Mouse (Mus musculus) adrenal gland, adult 2 months (tissue): Measurements from ENCODE around the gene Mrps7. TPM values are rescaled to one million over a fixed set of nuclear protein-coding genes. Genes with fewer than 3 reads are reported as not detected.
"Not testable (repeated sequence)": the region's sequence is repeated elsewhere in the genome, so short reads cannot be mapped to it uniquely, and the experiment has no call there.

Source experiments
- DNase-seq: peaks from one replicate; pipeline ENCODE4 v3.0.0; 2021
- polyA plus RNA-seq: library from polyadenylated mRNA; depleted of rRNA; stranded (reverse); fragments of >200 nt; gene quantifications from 2 replicates; pipeline ENCODE4 v1.2.3, GENCODE M21; 2012
- total RNA-seq, 2 experiments: library from RNA; stranded (reverse); gene quantifications; 2 replicates each; pipeline ENCODE4 v1.2.3; 2021

Gene Mrps7
- total and polyA plus RNA-seq, 3 experiments, result 31.8 to 121 (median 99.9) TPM

DNA sequence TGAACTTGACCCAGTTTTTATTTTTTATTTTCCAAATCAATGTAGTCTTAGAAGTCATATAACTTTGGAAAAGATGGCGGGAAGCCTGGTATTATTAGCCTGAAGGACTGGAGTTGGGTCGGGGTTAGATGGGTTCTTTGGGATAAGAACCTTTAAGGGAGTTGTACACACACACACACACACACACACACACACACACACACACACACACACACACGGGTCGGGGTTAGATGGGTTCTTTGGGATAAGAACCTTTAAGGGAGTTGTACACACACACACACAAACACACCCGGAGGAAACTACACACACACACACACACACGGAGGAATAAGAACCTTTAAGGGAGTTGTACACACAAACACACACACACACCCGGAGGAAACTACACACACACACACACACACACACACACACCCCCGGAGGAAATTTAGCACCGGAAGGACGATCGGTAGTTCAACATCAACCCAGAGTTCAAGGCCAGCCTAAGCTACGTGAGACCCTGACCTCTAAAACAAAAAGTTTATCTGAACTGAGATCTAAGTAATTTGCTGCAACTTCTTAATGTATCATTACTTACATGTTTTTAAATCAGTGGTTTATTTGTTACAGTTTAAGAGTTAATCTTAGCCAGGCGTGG is 24.9 kb downstream of the Mrps7 start:
- no peak for DNase-seq

- DNase-seq, result no peak
These were observed 26.2 kb downstream of the Mrps7 start for GRCm38 (mm10) chr11:115629734-115630531.

- DNase-seq, result no peak
These were observed 27.1 kb downstream of the Mrps7 start for GRCm38 (mm10) chr11:115630532-115631504.

- DNase-seq, result no peak
These were observed 27.8 kb downstream of the Mrps7 start for GRCm38 (mm10) chr11:115631505-115631890.

DNA sequence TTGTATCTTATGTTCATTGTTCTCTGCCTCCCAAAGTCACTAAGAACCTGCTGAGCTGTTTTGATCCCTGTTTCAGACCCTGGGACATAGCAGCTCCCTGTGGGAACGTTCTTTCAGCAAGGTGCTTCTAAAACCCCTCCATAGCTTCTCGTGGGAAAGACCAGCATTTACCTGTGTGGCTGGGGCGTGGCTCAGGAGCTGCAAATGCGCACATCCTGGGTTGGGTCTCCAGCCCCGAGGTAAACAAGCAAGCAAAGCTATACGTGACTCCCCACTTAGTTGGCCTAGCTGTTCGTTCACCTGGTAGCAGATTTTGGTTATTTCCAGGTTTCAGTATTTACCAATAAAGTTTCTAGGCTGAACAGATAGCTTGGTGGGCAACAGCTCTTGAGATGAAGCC is 28.5 kb downstream of the Mrps7 start:
- no peak for DNase-seq

DNA sequence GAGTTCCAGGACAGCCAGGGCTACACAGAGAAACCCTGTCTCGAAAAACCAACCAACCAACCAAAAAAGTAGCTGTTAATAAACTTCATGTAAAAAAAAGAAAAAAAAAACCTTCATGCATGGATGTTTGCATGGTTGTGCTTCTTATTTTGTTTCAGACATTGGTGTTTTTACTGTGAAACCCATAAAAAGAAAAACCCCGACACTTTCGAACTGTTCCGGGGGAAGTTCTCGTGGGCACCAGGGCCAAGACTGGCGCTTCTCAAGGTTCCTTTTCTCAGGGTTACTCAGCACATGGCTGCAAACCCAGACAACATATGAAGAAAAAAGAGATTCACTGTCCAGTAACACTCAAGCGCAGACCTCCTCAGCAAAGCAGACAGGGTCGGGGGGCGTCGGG is 29.1 kb downstream of the Mrps7 start:
- DNase-seq, result no peak

DNA sequence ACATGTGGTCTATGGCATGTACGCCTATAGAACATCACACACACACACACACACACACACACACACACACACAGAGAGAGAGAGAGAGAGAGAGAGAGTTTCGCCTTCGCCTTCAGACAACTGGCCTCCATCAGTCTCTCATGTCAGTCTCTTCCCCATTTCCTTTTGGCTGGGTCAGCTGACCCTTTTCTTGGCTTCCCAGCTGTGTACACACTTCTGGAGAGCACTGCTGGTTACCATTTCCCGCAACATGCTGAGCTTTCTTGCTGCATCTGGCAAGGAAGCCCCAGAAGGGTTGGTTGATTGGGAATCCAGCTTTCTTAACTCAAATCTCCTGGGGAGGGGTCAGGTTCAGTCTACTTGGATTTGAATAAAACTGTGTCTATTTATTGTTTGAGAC is 30.4 kb downstream of the Mrps7 start:
- DNase-seq, result no peak

DNA sequence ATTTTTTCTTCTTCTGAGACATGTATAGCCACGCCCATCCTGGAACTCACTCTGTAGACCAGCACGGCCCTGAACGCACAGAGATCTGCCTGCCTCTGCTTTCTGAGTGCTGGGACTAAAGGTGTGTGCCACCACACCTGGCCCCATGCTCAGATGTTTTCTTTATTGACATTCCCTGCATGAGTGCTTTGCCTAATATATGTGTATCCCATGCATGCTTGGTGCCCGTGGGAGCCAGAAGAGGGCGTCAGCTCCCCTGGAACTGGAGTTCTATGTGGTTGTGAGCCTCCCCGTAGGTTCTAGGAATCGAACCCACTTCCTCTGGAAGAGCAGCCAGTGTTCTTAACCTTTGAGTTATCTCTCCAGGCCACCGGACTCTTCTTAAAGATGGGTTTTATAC is 31.3 kb downstream of the Mrps7 start:
- DNase-seq, result no peak

GRCm38 (mm10) chr11:115635484-115635883 is 31.8 kb downstream of the Mrps7 start:
- no peak for DNase-seq

- no peak for DNase-seq
These were observed 33.2 kb downstream of the Mrps7 start for GRCm38 (mm10) chr11:115636960-115637359.

DNA sequence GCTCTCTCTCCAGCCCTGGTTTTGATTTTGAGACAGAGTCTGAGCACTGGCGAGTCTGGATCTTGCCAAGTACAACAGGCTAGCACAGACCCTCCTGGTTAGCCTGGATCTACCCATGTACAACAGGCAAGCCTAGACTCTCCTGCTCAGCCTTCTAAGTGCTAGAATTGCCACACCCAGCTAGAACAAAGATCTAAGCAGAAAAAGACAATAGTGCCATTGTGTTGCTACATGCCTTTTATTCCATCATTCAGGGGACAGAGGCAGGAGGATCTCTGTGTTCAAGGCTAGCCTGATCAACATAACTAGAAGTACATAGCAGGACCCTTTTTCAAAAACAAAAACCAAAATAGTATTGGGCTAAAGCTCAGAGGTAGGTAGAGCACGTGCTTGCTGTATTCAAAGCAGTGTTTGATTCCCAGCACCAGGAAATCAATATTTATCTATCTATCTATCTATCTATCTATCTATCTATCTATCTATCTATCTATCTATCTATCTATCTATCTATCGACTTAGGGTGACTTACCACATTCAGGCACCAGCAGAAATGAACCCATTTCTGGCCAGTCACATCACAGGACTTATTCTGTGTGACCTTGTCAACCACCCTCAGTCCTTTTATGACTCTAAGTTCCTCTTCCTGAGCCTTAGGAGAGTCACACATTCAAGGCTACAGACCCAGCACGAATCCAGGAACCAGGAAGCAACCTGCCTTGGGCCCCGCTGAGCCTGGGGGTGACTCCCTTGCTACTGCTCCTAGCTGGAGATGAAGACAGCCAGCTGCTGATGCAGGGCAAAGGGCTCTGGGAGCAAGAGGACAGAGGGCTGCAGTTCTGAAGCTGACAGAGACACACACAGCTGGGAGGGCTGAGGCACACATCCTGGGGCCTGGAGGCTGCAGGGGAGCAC is 35.0 kb downstream of the Mrps7 start:
- peak; percentile 30 for DNase-seq

DNA sequence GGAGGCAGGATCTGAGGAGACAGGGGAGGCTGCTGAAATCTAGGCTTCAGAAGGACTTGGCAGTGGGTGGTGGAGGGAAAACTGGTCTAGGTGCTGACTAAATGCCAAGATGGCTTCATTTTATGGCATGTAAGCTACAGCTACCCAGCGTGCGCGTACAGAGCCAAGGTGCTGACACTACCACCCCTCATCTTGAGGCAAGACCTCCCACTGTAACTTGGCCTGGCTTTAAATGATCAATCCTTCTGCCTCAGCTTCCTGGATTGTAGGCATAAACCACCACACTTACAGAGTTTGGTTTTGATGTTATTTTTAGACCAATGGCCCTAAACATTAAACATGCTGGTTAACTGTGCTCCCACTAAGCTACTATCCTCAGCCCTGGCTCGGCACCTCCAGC is 35.8 kb downstream of the Mrps7 start:
- DNase-seq, result no peak

DNA sequence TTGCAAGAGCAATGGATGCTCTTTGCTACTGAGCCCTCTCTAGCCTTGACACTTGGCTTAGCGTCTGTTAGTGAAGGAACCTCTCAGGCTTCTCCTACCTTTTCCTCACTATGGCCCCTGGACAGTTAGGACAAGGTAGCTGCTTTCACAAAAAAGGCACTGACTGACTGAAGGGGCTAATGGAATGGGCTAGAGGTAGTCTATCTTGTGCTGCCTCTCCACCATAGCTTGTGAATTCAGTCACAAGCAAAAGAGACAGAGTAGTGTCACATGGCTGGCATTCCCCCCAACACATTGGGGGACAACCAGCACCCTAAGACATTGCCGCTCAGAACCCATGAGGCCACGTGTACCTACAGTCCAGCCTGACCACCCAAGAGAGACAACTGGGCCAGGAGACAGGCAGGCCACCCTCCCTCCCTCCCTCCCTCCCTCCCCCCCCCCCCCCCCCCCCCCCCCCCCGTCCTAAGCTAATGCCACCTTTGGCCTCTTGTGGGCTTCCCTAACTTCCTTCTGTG is 36.6 kb downstream of the Mrps7 start:
- DNase-seq, result no peak

DNA sequence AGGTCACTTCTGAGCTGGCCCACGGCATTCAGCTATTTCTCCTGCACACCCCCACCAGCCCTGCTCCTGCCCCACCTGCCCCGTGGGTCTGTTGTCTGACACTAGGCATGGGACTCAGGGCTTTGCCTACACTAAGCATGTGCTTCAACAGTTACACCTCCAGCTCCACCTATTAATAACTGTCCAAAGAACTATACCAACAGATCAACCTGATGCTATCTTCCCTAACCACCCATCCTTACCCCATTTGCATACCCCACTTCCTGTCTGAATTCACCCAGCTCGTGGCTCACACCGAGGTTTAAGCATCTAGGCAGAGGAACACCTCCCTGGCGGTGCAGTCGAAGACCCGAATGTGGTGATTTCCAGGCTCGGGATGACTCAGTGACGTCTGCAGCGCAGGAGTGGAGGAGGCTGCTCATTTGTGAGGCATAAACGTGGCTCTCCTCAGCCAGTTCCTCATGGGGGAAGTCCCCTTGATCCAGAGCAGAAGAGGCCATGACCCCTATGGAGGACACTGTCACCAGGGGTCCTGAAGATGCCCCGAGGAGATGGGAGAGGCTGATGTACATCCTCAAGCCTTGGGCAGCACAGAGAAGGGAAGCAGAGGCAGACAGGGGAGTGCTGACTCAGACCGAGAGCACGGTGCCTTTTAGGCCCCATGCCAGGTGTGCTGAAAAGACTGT is 37.4 kb downstream of the Mrps7 start:
- DNase-seq, result no peak

- DNase-seq, result no peak
These were observed 37.9 kb downstream of the Mrps7 start for GRCm38 (mm10) chr11:115641664-115642036.

DNA sequence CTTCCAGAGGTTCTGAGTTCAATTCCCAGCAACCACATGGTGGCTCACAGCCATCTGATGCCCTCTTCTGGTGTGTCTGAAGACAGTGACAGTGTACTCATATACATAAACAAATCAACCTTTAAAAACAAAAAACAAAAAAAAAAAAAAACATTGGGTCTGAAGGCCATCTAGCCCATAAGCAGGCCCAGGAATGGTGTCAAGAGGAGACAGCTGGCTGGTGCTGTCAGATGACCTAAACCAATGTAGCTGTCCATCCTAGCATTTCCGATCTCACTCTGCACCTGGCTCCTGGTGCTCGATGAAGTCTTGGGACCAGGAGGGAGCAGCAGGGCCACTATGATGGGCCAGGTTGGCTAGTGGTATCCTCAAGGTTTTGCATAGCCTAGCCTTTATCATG is 39.0 kb downstream of the Mrps7 start:
- no peak for DNase-seq

GRCm38 (mm10) chr11:115643265-115643664 is 39.5 kb downstream of the Mrps7 start:
- no peak for DNase-seq

GRCm38 (mm10) chr11:115644308-115644707 is 40.6 kb downstream of the Mrps7 start:
- no peak for DNase-seq

GRCm38 (mm10) chr11:115645498-115645897 is 41.8 kb downstream of the Mrps7 start:
- not testable (repeated sequence) for DNase-seq

- DNase-seq, result no peak
These were observed 42.7 kb downstream of the Mrps7 start for GRCm38 (mm10) chr11:115646439-115646838.

DNA sequence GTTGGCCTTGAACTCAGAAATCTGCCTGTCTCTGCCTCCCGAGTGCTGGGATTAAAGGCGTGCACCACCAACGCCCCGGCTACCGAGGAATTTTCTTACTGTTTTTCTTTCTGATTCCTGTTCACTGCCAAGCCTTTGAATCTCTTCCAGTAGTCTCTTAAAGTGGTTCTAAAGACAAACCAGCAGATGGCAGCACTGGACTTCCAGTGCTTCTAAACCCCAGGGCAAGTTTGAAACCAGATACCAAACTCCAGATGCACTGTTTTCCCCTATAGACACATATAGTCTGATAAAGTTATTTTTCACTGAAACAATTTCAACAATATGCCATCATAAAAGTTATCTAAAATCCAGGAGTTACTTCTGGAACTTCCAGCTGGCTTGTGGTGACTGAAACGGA is 43.7 kb downstream of the Mrps7 start:
- DNase-seq, result peak; percentile 37
